14 mouse cellular contexts compared by ENCODE assay signal in genomic region chr8:121433466-121433865, GRCm38 (mm10).
DNase-seq lines count a peak whose midpoint lies in the region; ATAC-seq and TF ChIP-seq lines count a peak whose summit lies in the region.
"Had no signal": no experiment of that assay in that cellular context is flagged by ENCODE, and none has a peak within 500 bp of the region (broad histone marks: within the 10 kb centered on the region; RNA-seq: fewer than 3 reads in every experiment).

No protein-coding gene starts in this region.

- WGBS in embryonic facial prominence, embryonic 11.5 days: 6% methylated on average over 17 of the region's 17 CpGs
- 10% methylated on average over 17 of the region's 17 CpGs for WGBS in limb, embryonic 13.5 days
- 48% methylated on average over 17 of the region's 17 CpGs for WGBS in kidney, adult 2 months

- 0 out of 2 replicates have a peak overlapping the region, but pooled peaks have one; percentile 20 for H3K27ac ChIP-seq in embryonic facial prominence, embryonic 11.5 days (replicated peaks; ENCODE audit: low read depth, low read length)
- H3K27ac ChIP-seq in limb, embryonic 13.5 days: no peak overlapping the region
- no peak overlapping the region for H3K27ac ChIP-seq in kidney, adult 2 months (ENCODE audit: insufficient read depth, low read depth, low read length)
- H3K27ac ChIP-seq: left cerebral cortex, adult 2 months had no signal

- no peaks in the 10 kb centered on the region for H3K36me3 ChIP-seq in embryonic facial prominence, embryonic 11.5 days (replicated peaks; ENCODE audit: control insufficient read depth, insufficient read depth, low read depth, low read length)
- H3K36me3 ChIP-seq in limb, embryonic 13.5 days: no peaks in the 10 kb centered on the region
- no peaks in the 10 kb centered on the region for H3K36me3 ChIP-seq in kidney, adult 2 months (ENCODE audit: control insufficient read depth, insufficient read depth, low read length)
- H3K36me3 ChIP-seq: G1E had no signal

- TF ChIP-seq POLR2A in kidney, adult 2 months (IDR thresholded peaks at IDR 0.05; ENCODE audit: low read depth, low read length): no peak

- no peaks in the 10 kb centered on the region for H3K9me3 ChIP-seq in embryonic facial prominence, embryonic 11.5 days (replicated peaks; ENCODE audit: control insufficient read depth, low read length)
- H3K9me3 ChIP-seq in limb, embryonic 13.5 days: no peaks in the 10 kb centered on the region

- no peak overlapping the region for H3K4me2 ChIP-seq in embryonic facial prominence, embryonic 11.5 days (ENCODE audit: low read depth, low read length)
- H3K4me2 ChIP-seq in limb, embryonic 13.5 days (replicated peaks): 0 out of 2 replicates have a peak overlapping the region, but pooled peaks have one; percentile 9

- peaks cover 5% of the 10 kb centered on the region for H3K4me1 ChIP-seq in embryonic facial prominence, embryonic 11.5 days (ENCODE audit: control insufficient read depth, insufficient read depth, low read length)
- H3K4me1 ChIP-seq in limb, embryonic 13.5 days: peaks cover 31% of the 10 kb centered on the region
- H3K4me1 ChIP-seq in kidney, adult 2 months (ENCODE audit: control insufficient read depth, insufficient read depth, low read length): no peaks in the 10 kb centered on the region

- no peaks in the 10 kb centered on the region for H3K27me3 ChIP-seq in embryonic facial prominence, embryonic 11.5 days (ENCODE audit: control insufficient read depth, insufficient read depth, low read length)
- H3K27me3 ChIP-seq in limb, embryonic 13.5 days: peaks cover 10% of the 10 kb centered on the region
- no peaks in the 10 kb centered on the region for H3K27me3 ChIP-seq in kidney, adult 2 months (replicated peaks; ENCODE audit: control insufficient read depth, insufficient read depth, low read length)

- ATAC-seq in embryonic facial prominence, embryonic 11.5 days (replicated peaks; ENCODE audit: insufficient number of reproducible peaks, low FRiP score, low TSS enrichment, low read depth): 0 out of 2 replicates have a peak, but pooled peaks have one; percentile 37
- no peak for ATAC-seq in limb, embryonic 13.5 days (ENCODE audit: low FRiP score, low read depth)
- ATAC-seq: intestine, postnatal 0 days had no signal

- no peak overlapping the region; the same call in 1 of the 2 replicates for H3K9ac ChIP-seq in embryonic facial prominence, embryonic 11.5 days (replicated peaks; ENCODE audit: low read length)
- no peak overlapping the region for H3K9ac ChIP-seq in limb, embryonic 13.5 days

- DNase-seq in kidney, postnatal 4 days: peak; percentile 38 to 47
- no peak for DNase-seq in kidney, postnatal 14 days
- peak; percentile 72 for DNase-seq in embryo, embryonic 10 days (ENCODE audit: low spot score)
- DNase-seq in embryonic facial prominence, embryonic 11.5 days (ENCODE audit: low spot score): peak; percentile 82
- DNase-seq in frontal cortex, postnatal 36 days (ENCODE audit: low spot score in 2 of 2): no peak
- no peak for DNase-seq in kidney, adult 2 months
- DNase-seq: adrenal gland, postnatal 10 days; cerebellum, adult 9-10 months; lung, adult 2 months; thymus, postnatal 36 days had no signal

- TF ChIP-seq CTCF in kidney, adult 2 months (conservative IDR thresholded peaks at IDR 0.05; ENCODE audit: insufficient read depth, insufficient read length, low read depth, low read length): no peak

- H3K4me3 ChIP-seq in embryonic facial prominence, embryonic 11.5 days (ENCODE audit: low read depth, low read length): no peak overlapping the region
- H3K4me3 ChIP-seq in limb, embryonic 13.5 days: no peak overlapping the region
- H3K4me3 ChIP-seq in kidney, adult 2 months (ENCODE audit: insufficient read depth, low read depth, low read length): no peak overlapping the region
- H3K4me3 ChIP-seq: left cerebral cortex, adult 2 months had no signal

Comparison
In these comparisons a context has a peak if more than half of its experiments do, and no peak if none do; other contexts are left out.
1. DNase-seq: peak in kidney, postnatal 4 days (2 of 2), embryo, embryonic 10 days (single experiment) and embryonic facial prominence, embryonic 11.5 days (single experiment); none in kidney, postnatal 14 days (single experiment), frontal cortex, postnatal 36 days (0 of 2) and kidney, adult 2 months (single experiment).